Mouse (Mus musculus): ENCODE measurements around the gene Sult1c1. TPM values are rescaled to one million over a fixed set of nuclear protein-coding genes. Genes with fewer than 3 reads are reported as not detected.
"Not testable (repeated sequence)": the region's sequence is repeated elsewhere in the genome, so short reads cannot be mapped to it uniquely, and the experiment has no call there.

Sult1c1 gene
- polyA plus RNA-seq (2012; ENCODE audit: insufficient read depth, insufficient read length, low replicate concordance, missing spikeins): not detected in 2 replicates

- no peak within 1 kb of the TSS for H3K4me3 ChIP-seq (ENCODE audit: insufficient read depth, low read depth, low read length)
- no peaks in the 10 kb centered on the region for H3K4me1 ChIP-seq (ENCODE audit: control insufficient read depth, insufficient read depth, low read length)
- no peak for TF ChIP-seq POLR2A (IDR thresholded peaks at IDR 0.05; ENCODE audit: insufficient read depth, low read depth, low read length)
- no peak for TF ChIP-seq CTCF (IDR thresholded peaks at IDR 0.05; ENCODE audit: insufficient read depth, low read depth, low read length)
- WGBS: 87% methylated on average over 6 of the region's 6 CpGs
- H3K27ac ChIP-seq (ENCODE audit: insufficient read depth, low read depth, low read length): no peak within 1 kb of the TSS
These were observed at the start of gene Sult1c1 for GRCm38 (mm10) chr17:53990574-53990973. Gene Sult1c1, minus strand, starts transcription at chr17:53990674.

DNA sequence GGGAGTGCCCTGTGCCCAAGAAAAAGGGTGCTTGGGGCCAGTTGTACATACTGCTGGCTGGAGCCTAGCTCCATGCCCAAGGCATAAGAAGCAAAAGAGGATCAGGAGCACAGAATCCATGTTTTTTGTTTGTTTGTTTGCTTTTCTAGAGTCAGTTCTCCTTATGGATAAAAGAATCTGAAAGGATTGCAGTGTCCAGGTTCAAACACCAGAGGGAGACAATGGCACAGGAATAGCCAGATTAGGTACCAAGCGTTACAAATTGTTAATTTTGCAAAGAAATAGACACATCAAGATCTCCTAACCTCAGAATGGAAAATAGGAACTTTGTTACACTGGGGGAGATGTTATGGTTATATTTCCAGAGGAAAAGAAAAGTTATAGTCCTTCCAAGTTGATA is 23.7 kb upstream of the Sult1c1 start:
- WGBS: 2% methylated on average over 1 of the region's 1 CpGs
- Histone ChIP-seq H3K4me3 (ENCODE audit: insufficient read depth, low read depth, low read length) (no peak overlapping the region), H3K27ac (ENCODE audit: insufficient read depth, low read depth, low read length) (no peak overlapping the region), H3K4me1 (ENCODE audit: control insufficient read depth, insufficient read depth, low read length) (no peaks in the 10 kb centered on the region)
- no peak for TF ChIP-seq POLR2A (IDR thresholded peaks at IDR 0.05; ENCODE audit: insufficient read depth, low read depth, low read length)
- no peak for TF ChIP-seq CTCF (IDR thresholded peaks at IDR 0.05; ENCODE audit: insufficient read depth, low read depth, low read length)

DNA sequence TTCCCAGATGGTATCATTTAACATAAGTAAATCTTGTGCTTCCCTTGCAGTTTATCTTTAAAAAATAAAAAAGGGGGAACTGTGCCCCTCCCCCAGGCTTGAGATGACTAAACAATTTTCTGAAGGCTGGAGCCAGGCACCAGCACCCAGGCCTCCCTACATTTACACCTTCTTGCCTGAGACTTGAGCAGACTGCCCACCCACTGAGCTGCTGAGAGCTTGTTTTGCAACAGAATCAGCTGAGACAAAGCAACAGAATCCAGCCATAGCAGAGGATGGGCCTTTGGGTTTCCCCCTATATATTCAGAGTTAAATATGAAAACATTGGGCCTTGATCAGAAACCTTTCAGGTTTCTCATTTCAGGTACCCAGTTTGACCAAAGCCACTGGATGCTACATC is 20.7 kb upstream of the Sult1c1 start:
- Histone ChIP-seq H3K4me1 (ENCODE audit: control insufficient read depth, insufficient read depth, low read length) (no peaks in the 10 kb centered on the region), H3K4me3 (ENCODE audit: insufficient read depth, low read depth, low read length) (no peak overlapping the region), H3K27ac (ENCODE audit: insufficient read depth, low read depth, low read length) (no peak overlapping the region)
- TF ChIP-seq POLR2A (IDR thresholded peaks at IDR 0.05; ENCODE audit: insufficient read depth, low read depth, low read length) (no peak), CTCF (IDR thresholded peaks at IDR 0.05; ENCODE audit: insufficient read depth, low read depth, low read length) (no peak)

DNA sequence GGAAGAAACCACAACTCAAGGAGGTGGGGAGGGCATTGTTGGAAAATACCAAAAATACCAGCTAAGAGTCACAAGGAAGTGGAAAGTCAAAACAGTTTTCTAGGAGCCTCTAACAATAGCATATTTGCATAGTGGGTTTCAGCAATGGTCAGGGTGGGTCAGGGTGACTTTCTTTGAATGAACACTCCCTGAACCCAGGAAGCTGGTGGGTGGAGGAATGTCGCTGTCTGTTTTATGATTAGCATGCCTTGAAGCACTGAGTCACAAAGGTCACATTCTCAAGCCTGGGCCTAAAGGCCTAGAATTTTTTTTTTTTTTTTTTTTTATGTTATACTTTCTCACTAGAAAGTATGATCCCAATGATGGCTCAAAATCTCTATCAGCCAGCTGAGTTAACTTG is 20.1 kb upstream of the Sult1c1 start:
- 85% methylated on average over 1 of the region's 1 CpGs for WGBS

GRCm38 (mm10) chr17:54003522-54003921 is 13.0 kb upstream of the Sult1c1 start:
- TF ChIP-seq CTCF (IDR thresholded peaks at IDR 0.05; ENCODE audit: insufficient read depth, low read depth, low read length): no peak
- no peak for TF ChIP-seq POLR2A (IDR thresholded peaks at IDR 0.05; ENCODE audit: insufficient read depth, low read depth, low read length)
- no peak overlapping the region for H3K4me3 ChIP-seq (ENCODE audit: insufficient read depth, low read depth, low read length)
- no peaks in the 10 kb centered on the region for H3K4me1 ChIP-seq (ENCODE audit: control insufficient read depth, insufficient read depth, low read length)
- WGBS: 67% methylated on average over 4 of the region's 4 CpGs
- H3K27ac ChIP-seq (ENCODE audit: insufficient read depth, low read depth, low read length): no peak overlapping the region

More for the DNA sequence above, 20.1 kb upstream of the Sult1c1 start:
- not testable (repeated sequence) for H3K4me1 ChIP-seq (ENCODE audit: control insufficient read depth, insufficient read depth, low read length); H3K27ac ChIP-seq (ENCODE audit: insufficient read depth, low read depth, low read length); H3K4me3 ChIP-seq (ENCODE audit: insufficient read depth, low read depth, low read length)

- TF ChIP-seq POLR2A (IDR thresholded peaks at IDR 0.05; ENCODE audit: insufficient read depth, low read depth, low read length): no peak
- TF ChIP-seq CTCF (IDR thresholded peaks at IDR 0.05; ENCODE audit: insufficient read depth, low read depth, low read length): no peak
- WGBS: 85% methylated on average over 4 of the region's 4 CpGs
- H3K4me1 ChIP-seq (ENCODE audit: control insufficient read depth, insufficient read depth, low read length): no peaks in the 10 kb centered on the region
- no peak overlapping the region for H3K27ac ChIP-seq (ENCODE audit: insufficient read depth, low read depth, low read length)
- H3K4me3 ChIP-seq (ENCODE audit: insufficient read depth, low read depth, low read length): no peak overlapping the region
These were observed 16.9 kb downstream of the Sult1c1 start for GRCm38 (mm10) chr17:53973606-53974005.

GRCm38 (mm10) chr17:53941569-53942162 is 48.8 kb downstream of the Sult1c1 start:
- Histone ChIP-seq H3K27ac (ENCODE audit: insufficient read depth, low read depth, low read length) (no peak overlapping the region), H3K4me3 (ENCODE audit: insufficient read depth, low read depth, low read length) (no peak overlapping the region), H3K4me1 (ENCODE audit: control insufficient read depth, insufficient read depth, low read length) (no peaks in the 10 kb centered on the region)
- WGBS: 93% methylated on average over 19 of the region's 19 CpGs
- no peak for TF ChIP-seq CTCF (IDR thresholded peaks at IDR 0.05; ENCODE audit: insufficient read depth, low read depth, low read length)

GRCm38 (mm10) chr17:53940726-53941125 is 49.7 kb downstream of the Sult1c1 start:
- TF ChIP-seq POLR2A (IDR thresholded peaks at IDR 0.05; ENCODE audit: insufficient read depth, low read depth, low read length) (no peak), CTCF (IDR thresholded peaks at IDR 0.05; ENCODE audit: insufficient read depth, low read depth, low read length) (no peak)
- no peaks in the 10 kb centered on the region for H3K4me1 ChIP-seq (ENCODE audit: control insufficient read depth, insufficient read depth, low read length)
- H3K4me3 ChIP-seq (ENCODE audit: insufficient read depth, low read depth, low read length): no peak overlapping the region
- H3K27ac ChIP-seq (ENCODE audit: insufficient read depth, low read depth, low read length): no peak overlapping the region
- WGBS: 93% methylated on average over 8 of the region's 8 CpGs

Other genes starting within 250 kb of the Sult1c1 start
- not detected in 2 replicates for gene Sult1c2, start 144.3 kb downstream of the Sult1c1 start, polyA plus RNA-seq (2012; ENCODE audit: insufficient read depth, insufficient read length, low replicate concordance, missing spikeins)